Mouse (Mus musculus) CH12.LX (cell line): Measurements from ENCODE around the gene Syce3.

Experiments
- CTCF ChIP-seq, 2 experiments: IDR thresholded peaks in 1 of 2; conservative IDR thresholded peaks in 1 of 2; 2 replicates each; pipeline ENCODE4 v1.5.1; 2011 to 2012; ENCODE audit warnings: low read depth in 2 of 2, low read length in 2 of 2, improper control_type of control experiment in 1 of 2, inconsistent platforms in 1 of 2, mild to moderate bottlenecking in 1 of 2, moderate library complexity in 1 of 2
- E2F4 ChIP-seq: IDR thresholded peaks from 2 replicates; pipeline ENCODE4 v1.6.1; 2011; ENCODE audit warnings: low read depth, low read length, improper control_type of control experiment; ENCODE audit not compliant: insufficient replicate concordance
- JUND ChIP-seq: conservative IDR thresholded peaks from 2 replicates; pipeline ENCODE4 v1.6.1; 2011; ENCODE audit warnings: low read depth, low read length, improper control_type of control experiment
- MAX ChIP-seq: IDR thresholded peaks from 2 replicates; pipeline ENCODE4 v1.6.1; 2011; ENCODE audit warnings: low read length, improper control_type of control experiment
- MAZ ChIP-seq: IDR thresholded peaks from 2 replicates; pipeline ENCODE4 v1.6.1; 2012; ENCODE audit warnings: low read depth, mild to moderate bottlenecking, inconsistent platforms, low read length, improper control_type of control experiment, moderate library complexity
- MXI1 ChIP-seq: IDR thresholded peaks from 2 replicates; pipeline ENCODE4 v1.6.1; 2011; ENCODE audit warnings: mild to moderate bottlenecking, low read depth, low read length, improper control_type of control experiment
- MYC ChIP-seq: IDR thresholded peaks from 2 replicates; pipeline ENCODE4 v1.6.1; 2011; ENCODE audit warnings: low read depth, mild to moderate bottlenecking, improper control_type of control experiment, low read length
- NELFE ChIP-seq: IDR thresholded peaks from 2 replicates; pipeline ENCODE4 v1.6.1; 2011; ENCODE audit warnings: low read depth, low read length, improper control_type of control experiment
- POLR2A ChIP-seq: IDR thresholded peaks from 2 replicates; pipeline ENCODE4 v1.6.1; 2011; ENCODE audit warnings: low read depth, mild to moderate bottlenecking, improper control_type of control experiment, low read length
- USF1 ChIP-seq: IDR thresholded peaks from 2 replicates; pipeline ENCODE4 v1.6.1; 2014; ENCODE audit warnings: low read depth, mild to moderate bottlenecking, inconsistent platforms, low read length, improper control_type of control experiment
- ZKSCAN1 ChIP-seq: IDR thresholded peaks from 2 replicates; pipeline ENCODE4 v1.6.1; 2012; ENCODE audit warnings: low read depth, inconsistent platforms, low read length, improper control_type of control experiment, borderline replicate concordance

DNA sequence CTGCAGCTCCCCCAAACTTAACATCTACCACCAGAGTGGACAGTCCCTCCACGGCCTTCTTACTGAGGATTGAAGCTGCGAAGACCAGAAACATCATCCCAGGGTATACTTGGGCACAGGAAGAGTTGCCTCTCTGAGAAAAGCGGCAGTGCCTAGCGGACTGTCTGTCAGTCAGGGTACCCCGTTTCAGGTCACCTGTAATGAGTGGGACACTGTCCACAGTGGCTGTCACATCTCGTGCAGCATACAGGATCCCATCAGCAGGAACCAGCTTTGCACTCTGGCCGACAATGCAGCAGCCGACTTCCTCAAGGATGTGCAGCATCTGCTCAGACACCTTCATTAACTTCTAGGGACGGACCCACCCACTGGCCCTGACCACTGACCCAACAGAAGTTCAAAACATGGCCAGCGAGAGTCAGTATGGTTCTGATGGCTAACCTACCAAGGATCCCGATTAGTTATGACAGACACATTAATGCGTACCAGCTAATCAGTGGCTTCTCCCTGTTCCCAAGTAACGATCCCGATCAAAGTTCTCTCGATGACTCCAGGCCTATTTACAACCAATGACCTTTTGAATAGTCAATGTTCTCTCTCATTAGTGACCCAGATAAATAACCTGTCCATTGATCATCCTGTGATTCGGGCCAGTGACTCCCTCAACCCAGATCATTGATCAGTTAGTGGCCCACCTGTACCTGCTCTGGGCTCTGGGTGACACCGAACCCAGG, 35.3 kb downstream of the Syce3 start:
- TF ChIP-seq CTCF (conservative IDR thresholded peaks at IDR 0.05 in 1 of 2, IDR thresholded peaks at IDR 0.05 in 1 of 2; ENCODE audit: low read depth in 2 of 2, low read length in 2 of 2) (no peak), USF1 (no peak), MYC (no peak), NELFE (no peak), MAX (no peak), E2F4 (no peak), JUND (no peak), MAZ (no peak), POLR2A (no peak), ZKSCAN1 (no peak), MXI1 (no peak)
